Mouse (Mus musculus): Measurements from ENCODE around the gene Zfp597.
"Not testable (repeated sequence)": the region's sequence is repeated elsewhere in the genome, so short reads cannot be mapped to it uniquely, and the experiment has no call there.

Gene Zfp597

DNA sequence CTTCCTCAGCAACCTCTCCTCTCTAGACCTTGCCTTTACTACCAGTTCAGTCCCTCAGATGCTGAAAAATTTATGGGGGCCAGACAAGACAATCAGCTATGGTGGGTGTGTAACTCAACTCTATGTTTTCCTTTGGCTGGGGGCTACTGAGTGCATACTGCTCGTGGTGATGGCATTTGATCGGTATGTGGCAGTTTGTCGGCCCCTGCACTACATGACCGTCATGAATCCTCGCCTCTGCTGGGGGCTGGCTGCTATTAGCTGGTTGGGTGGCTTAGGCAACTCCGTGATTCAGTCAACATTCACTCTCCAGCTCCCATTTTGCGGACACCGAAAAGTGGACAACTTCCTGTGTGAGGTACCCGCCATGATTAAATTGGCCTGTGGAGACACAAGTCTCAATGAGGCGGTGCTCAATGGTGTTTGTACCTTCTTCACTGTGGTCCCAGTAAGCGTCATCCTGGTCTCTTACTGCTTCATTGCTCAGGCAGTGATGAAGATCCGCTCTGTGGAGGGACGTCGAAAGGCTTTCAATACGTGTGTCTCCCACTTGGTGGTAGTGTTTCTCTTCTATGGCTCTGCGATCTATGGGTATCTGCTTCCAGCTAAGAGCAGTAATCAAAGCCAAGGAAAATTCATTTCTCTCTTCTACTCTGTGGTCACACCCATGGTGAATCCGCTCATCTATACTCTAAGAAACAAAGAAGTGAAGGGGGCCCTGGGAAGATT, 45.0 kb downstream of the Zfp597 start:
- POLR2A ChIA-PET = interaction anchor here in 2 of 4 experiments (1.1 to 1.8 kb wide), 4 partner anchors 8 to 60 kb away, joined by 3 to 6 read pairs (median 4); partner anchors contain the start of gene Zfp174 (in 1 of the 2)
- CTCF ChIA-PET = interaction anchor here (0.6 to 1.5 kb wide), 24 partner anchors 9 to 649 kb away, joined by 3 to 5 read pairs (median 3); partner anchors contain the start of genes Slx4 (in 3 of the 4), 1700037C18Rik (in 2 of the 4), Cluap1 (in 2 of the 4) and Olfr15 (in 2 of the 4)

DNA sequence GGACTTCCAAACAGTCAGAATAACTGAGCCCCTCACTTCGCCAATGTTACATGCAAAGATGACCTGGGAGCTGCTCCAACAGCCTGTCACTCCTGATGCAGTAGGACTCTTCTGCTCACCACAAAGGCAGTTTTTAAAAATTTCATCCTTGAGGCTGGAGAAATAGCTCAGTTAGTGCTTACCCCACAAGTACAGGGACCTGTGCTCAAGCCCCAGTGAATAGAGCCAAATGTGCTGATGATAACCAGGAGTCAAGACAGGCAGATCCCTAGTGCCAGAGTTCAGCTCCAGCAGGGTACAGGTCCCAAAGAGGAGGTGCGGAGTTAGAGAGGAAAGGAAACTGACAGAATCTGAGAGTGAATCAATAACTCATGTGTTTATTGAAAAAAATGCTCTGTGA, 48.9 kb downstream of the Zfp597 start:
- POLR2A ChIA-PET = interaction anchor here in 3 of 4 experiments (0.6 to 2.8 kb wide), 4 partner anchors 12 to 1516 kb away, joined by 3 to 11 read pairs (median 3); partner anchors contain the start of genes Slx4 (in 1 of the 3) and Zfp174 (in 1 of the 3)
- CTCF ChIA-PET = interaction anchor here in 1 of 4 experiments (1.3 kb wide), 1 partner anchor 13 kb away, joined by 4 read pairs; no protein-coding TSS in a partner anchor

DNA sequence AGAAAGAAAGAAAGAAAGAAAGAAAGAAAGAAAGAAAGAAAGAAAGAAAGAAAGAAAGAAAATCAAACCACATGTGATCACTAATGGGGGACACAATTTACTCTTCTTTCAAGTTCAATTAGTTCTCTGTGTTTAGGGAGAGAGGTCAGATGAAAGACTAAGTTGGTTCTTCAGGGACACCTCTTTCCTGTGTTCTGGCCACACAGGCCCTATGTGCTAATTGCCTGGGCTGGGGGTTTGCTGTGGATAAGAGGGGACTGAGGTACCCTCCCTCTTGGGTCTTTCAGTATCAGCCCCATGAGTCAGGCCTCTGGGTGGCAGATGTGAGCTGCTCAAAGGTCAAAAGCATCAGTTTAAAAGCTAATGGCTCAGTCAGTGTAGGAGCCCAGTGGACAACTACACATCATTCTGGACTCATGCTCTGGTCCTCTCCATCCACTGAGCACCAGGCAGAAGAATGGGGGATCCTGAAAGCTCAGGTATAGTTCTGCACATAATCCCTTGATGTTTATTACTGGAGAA, 53.7 kb downstream of the Zfp597 start, which contains the start of gene Olfr15:
Olfr15 (plus strand) TSS at position 291 of the 522 bp plus-strand sequence.
- POLR2A ChIA-PET = no interaction called here
- CTCF ChIA-PET = interaction anchor here (0.5 to 1.1 kb wide), 6 partner anchors 9 to 291 kb away, joined by 3 to 4 read pairs (median 4); partner anchors contain the start of gene Slx4 (in 1 of the 4)

DNA sequence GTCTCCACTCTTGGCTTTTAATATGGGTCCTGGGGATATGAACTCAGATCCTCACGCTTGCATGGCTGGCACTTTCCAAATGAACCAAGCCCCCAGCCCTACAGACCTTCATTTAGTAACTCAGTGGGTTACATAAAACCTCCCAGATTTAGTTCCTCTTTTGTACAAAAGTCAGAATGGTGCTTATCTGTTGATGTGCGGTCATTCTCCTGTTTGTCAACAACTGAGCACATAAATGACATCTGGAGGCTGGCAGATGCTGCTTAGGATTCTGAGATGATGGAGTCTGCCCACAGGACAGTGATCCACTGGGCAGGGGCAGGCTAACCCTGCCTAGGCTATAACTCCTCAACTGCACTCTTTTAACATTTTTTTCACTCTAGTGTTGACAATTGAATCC, 54.6 kb downstream of the Zfp597 start:
- CTCF ChIA-PET = interaction anchor here in 1 of 4 experiments (0.6 kb wide), 1 partner anchor 13 kb away, joined by 5 read pairs; no protein-coding TSS in a partner anchor

DNA sequence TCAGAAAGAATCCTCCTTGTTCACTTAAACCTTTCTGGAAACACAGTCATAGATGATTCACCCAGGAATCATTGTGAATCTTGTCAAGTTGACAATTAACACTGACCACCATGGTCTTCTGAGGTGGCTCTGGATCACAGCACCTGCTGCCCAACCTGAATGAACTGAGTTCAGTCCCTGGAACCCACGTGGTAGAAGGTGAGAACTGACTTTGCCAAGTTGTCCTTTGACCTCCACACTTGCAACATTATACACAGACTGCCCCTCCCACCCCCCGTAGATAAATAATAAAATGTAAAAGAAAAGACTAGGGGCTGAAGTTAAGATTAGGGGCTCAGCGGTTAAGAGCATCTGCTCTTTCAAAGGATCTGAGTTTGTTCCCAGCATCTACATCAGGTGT, 56.3 kb downstream of the Zfp597 start:
- ChIA-PET POLR2A (interaction anchor here in 1 of 4 experiments (0.6 kb wide), 1 partner anchor 288 kb away, joined by 3 read pairs; no protein-coding TSS in a partner anchor), CTCF (no interaction called here)

More for the DNA sequence above, 54.6 kb downstream of the Zfp597 start:
- POLR2A ChIA-PET = no interaction called here

DNA sequence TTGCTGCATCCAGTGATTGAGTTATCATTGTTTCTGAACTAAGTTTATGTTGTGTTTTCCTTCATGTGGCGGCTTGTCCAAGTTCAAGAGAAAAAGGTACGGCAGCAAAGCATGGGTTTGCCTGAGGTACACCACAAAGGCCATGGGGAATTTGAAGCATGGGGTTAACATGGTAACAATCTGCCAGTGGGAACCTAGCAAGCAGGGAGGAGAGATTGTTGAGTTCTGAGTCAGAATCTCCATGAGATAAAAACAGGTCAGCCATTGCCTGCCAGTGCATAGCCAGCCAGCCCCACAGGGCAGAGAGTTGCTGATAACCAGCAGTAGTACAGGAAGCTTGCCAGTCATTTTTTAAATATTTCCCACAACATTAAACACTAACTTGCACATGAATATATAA, 64.2 kb downstream of the Zfp597 start:
- ChIA-PET CTCF (interaction anchor here in 1 of 4 experiments (0.6 kb wide), 2 partner anchors 15 to 288 kb away, joined by 3 read pairs; no protein-coding TSS in a partner anchor), POLR2A (no interaction called here)

DNA sequence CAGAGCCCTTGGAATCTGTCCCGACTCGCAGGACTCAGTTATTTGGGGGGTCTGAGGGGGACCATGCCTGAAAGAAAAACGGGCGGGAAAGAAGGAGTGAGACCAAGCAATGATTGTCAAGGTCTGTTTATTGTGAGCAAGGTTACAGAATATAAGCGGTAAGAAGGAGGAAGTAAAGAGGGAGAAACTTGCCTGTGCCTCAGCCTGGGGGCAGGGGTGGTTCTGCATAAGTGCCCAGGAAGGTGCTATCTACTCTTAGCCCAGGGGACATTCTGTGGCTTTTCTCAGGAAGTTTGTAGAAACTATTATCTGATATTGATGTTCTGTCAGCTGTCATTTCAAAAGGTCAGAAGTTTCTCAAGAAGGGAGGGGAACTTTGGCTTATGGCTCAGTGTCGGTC, 69.7 kb downstream of the Zfp597 start:
- POLR2A ChIA-PET, CTCF ChIA-PET: not testable (repeated sequence)

Data from embryonic stem cell, embryonic (primary cell).